Mouse (Mus musculus): ENCODE data around the gene Gpr34. TPM values are rescaled to one million over a fixed set of nuclear protein-coding genes. Genes with fewer than 3 reads are reported as not detected.

Gpr34 gene
- polyA plus RNA-seq, 1 experiment from 2014 or later: 2.4 TPM

GRCm38 (mm10) chrX:13618476-13618875, 13.4 kb upstream of the Gpr34 start:
- no peaks in the 10 kb centered on the region for H3K9me3 ChIP-seq (replicated peaks; ENCODE audit: control insufficient read depth, low read length)
- no peak overlapping the region for H3K4me3 ChIP-seq (replicated peaks; ENCODE audit: low read length)
- H3K4me2 ChIP-seq (ENCODE audit: low read depth, low read length): no peak overlapping the region
- no peaks in the 10 kb centered on the region for H3K36me3 ChIP-seq (ENCODE audit: control insufficient read depth, insufficient read depth, low read length)
- H3K27me3 ChIP-seq (ENCODE audit: control insufficient read depth, insufficient read depth, low read length): peaks cover 5% of the 10 kb centered on the region; the same call in 1 of the 2 replicates
- no peak overlapping the region for H3K9ac ChIP-seq (ENCODE audit: low read length)
- no peak for ATAC-seq (ENCODE audit: insufficient read depth, low FRiP score)
- no peak overlapping the region for H3K27ac ChIP-seq (ENCODE audit: low read length)
- 59% methylated on average over 4 of the region's 4 CpGs for WGBS
- no peaks in the 10 kb centered on the region for H3K4me1 ChIP-seq (ENCODE audit: control insufficient read depth, insufficient read depth, low read length)

GRCm38 (mm10) chrX:13621473-13621872, 10.4 kb upstream of the Gpr34 start:
- no peak overlapping the region for H3K4me3 ChIP-seq (replicated peaks; ENCODE audit: low read length)
- H3K4me1 ChIP-seq (ENCODE audit: control insufficient read depth, insufficient read depth, low read length): no peaks in the 10 kb centered on the region
- H3K27me3 ChIP-seq (ENCODE audit: control insufficient read depth, insufficient read depth, low read length): peaks cover 5% of the 10 kb centered on the region; the same call in 1 of the 2 replicates
- H3K9ac ChIP-seq (ENCODE audit: low read length): no peak overlapping the region
- no peak overlapping the region for H3K4me2 ChIP-seq (ENCODE audit: low read depth, low read length)
- WGBS: 74% methylated on average over 4 of the region's 4 CpGs
- H3K36me3 ChIP-seq (ENCODE audit: control insufficient read depth, insufficient read depth, low read length): no peaks in the 10 kb centered on the region
- H3K27ac ChIP-seq (ENCODE audit: low read length): no peak overlapping the region
- no peak for ATAC-seq (ENCODE audit: insufficient read depth, low FRiP score)
- no peaks in the 10 kb centered on the region for H3K9me3 ChIP-seq (replicated peaks; ENCODE audit: control insufficient read depth, low read length)

GRCm38 (mm10) chrX:13622654-13623053, 9.2 kb upstream of the Gpr34 start:
- Histone ChIP-seq H3K9ac (ENCODE audit: low read length) (no peak overlapping the region), H3K36me3 (ENCODE audit: control insufficient read depth, insufficient read depth, low read length) (no peaks in the 10 kb centered on the region), H3K4me1 (ENCODE audit: control insufficient read depth, insufficient read depth, low read length) (no peaks in the 10 kb centered on the region), H3K27ac (ENCODE audit: low read length) (no peak overlapping the region), H3K27me3 (ENCODE audit: control insufficient read depth, insufficient read depth, low read length) (0 out of 2 replicates have a peak, but pooled peaks cover 5% of the 10 kb centered on the region), H3K4me3 (replicated peaks; ENCODE audit: low read length) (no peak overlapping the region), H3K9me3 (replicated peaks; ENCODE audit: control insufficient read depth, low read length) (no peaks in the 10 kb centered on the region), H3K4me2 (ENCODE audit: low read depth, low read length) (no peak overlapping the region)
- 84% methylated on average over 5 of the region's 5 CpGs for WGBS
- no peak for ATAC-seq (ENCODE audit: insufficient read depth, low FRiP score)

- no peak overlapping the region for H3K9ac ChIP-seq (ENCODE audit: low read length)
- H3K27ac ChIP-seq (ENCODE audit: low read length): no peak overlapping the region
- no peak for ATAC-seq (ENCODE audit: insufficient read depth, low FRiP score)
- no peaks in the 10 kb centered on the region; the same call in 1 of the 2 replicates for H3K27me3 ChIP-seq (ENCODE audit: control insufficient read depth, insufficient read depth, low read length)
- H3K36me3 ChIP-seq (ENCODE audit: control insufficient read depth, insufficient read depth, low read length): no peaks in the 10 kb centered on the region
- H3K4me2 ChIP-seq (ENCODE audit: low read depth, low read length): no peak overlapping the region
- no peak overlapping the region for H3K4me3 ChIP-seq (replicated peaks; ENCODE audit: low read length)
- WGBS: 80% methylated on average over 1 of the region's 1 CpGs
- H3K4me1 ChIP-seq (ENCODE audit: control insufficient read depth, insufficient read depth, low read length): no peaks in the 10 kb centered on the region
- H3K9me3 ChIP-seq (replicated peaks; ENCODE audit: control insufficient read depth, low read length): no peaks in the 10 kb centered on the region
Measured at GRCm38 (mm10) chrX:13636398-13636797, 4.5 kb downstream of the Gpr34 start.

GRCm38 (mm10) chrX:13638894-13639293, 7.0 kb downstream of the Gpr34 start:
- Histone ChIP-seq H3K4me3 (replicated peaks; ENCODE audit: low read length) (no peak overlapping the region), H3K4me2 (ENCODE audit: low read depth, low read length) (no peak overlapping the region), H3K9ac (ENCODE audit: low read length) (no peak overlapping the region), H3K27ac (ENCODE audit: low read length) (no peak overlapping the region), H3K36me3 (ENCODE audit: control insufficient read depth, insufficient read depth, low read length) (no peaks in the 10 kb centered on the region), H3K4me1 (ENCODE audit: control insufficient read depth, insufficient read depth, low read length) (no peaks in the 10 kb centered on the region), H3K27me3 (ENCODE audit: control insufficient read depth, insufficient read depth, low read length) (no peaks in the 10 kb centered on the region; the same call in 1 of the 2 replicates), H3K9me3 (replicated peaks; ENCODE audit: control insufficient read depth, low read length) (no peaks in the 10 kb centered on the region)
- no peak for ATAC-seq (ENCODE audit: insufficient read depth, low FRiP score)
- WGBS: 46% methylated on average over 2 of the region's 2 CpGs

- Histone ChIP-seq H3K9ac (ENCODE audit: low read length) (no peak overlapping the region), H3K27ac (ENCODE audit: low read length) (no peak overlapping the region), H3K4me2 (ENCODE audit: low read depth, low read length) (no peak overlapping the region), H3K9me3 (replicated peaks; ENCODE audit: control insufficient read depth, low read length) (no peaks in the 10 kb centered on the region; the same call in 1 of the 2 replicates), H3K27me3 (ENCODE audit: control insufficient read depth, insufficient read depth, low read length) (no peaks in the 10 kb centered on the region), H3K4me1 (ENCODE audit: control insufficient read depth, insufficient read depth, low read length) (no peaks in the 10 kb centered on the region), H3K36me3 (ENCODE audit: control insufficient read depth, insufficient read depth, low read length) (no peaks in the 10 kb centered on the region), H3K4me3 (replicated peaks; ENCODE audit: low read length) (no peak overlapping the region)
- no peak for ATAC-seq (ENCODE audit: insufficient read depth, low FRiP score)
- WGBS: 80% methylated on average over 2 of the region's 2 CpGs
Measured at GRCm38 (mm10) chrX:13651889-13652288, 20.0 kb downstream of the Gpr34 start.

- H3K4me2 ChIP-seq (ENCODE audit: low read depth, low read length): no peak overlapping the region
- H3K27me3 ChIP-seq (ENCODE audit: control insufficient read depth, insufficient read depth, low read length): no peaks in the 10 kb centered on the region
- no peak overlapping the region for H3K9ac ChIP-seq (ENCODE audit: low read length)
- 88% methylated on average over 1 of the region's 1 CpGs for WGBS
- H3K4me1 ChIP-seq (ENCODE audit: control insufficient read depth, insufficient read depth, low read length): no peaks in the 10 kb centered on the region
- no peak overlapping the region for H3K27ac ChIP-seq (ENCODE audit: low read length)
- ATAC-seq (ENCODE audit: insufficient read depth, low FRiP score): no peak
- H3K36me3 ChIP-seq (ENCODE audit: control insufficient read depth, insufficient read depth, low read length): no peaks in the 10 kb centered on the region
- H3K4me3 ChIP-seq (replicated peaks; ENCODE audit: low read length): no peak overlapping the region
- no peaks in the 10 kb centered on the region; the same call in 1 of the 2 replicates for H3K9me3 ChIP-seq (replicated peaks; ENCODE audit: control insufficient read depth, low read length)
Measured at GRCm38 (mm10) chrX:13652291-13652690, 20.4 kb downstream of the Gpr34 start.

- Histone ChIP-seq H3K4me1 (ENCODE audit: control insufficient read depth, insufficient read depth, low read length) (no peaks in the 10 kb centered on the region), H3K4me3 (replicated peaks; ENCODE audit: low read length) (no peak overlapping the region), H3K27me3 (ENCODE audit: control insufficient read depth, insufficient read depth, low read length) (no peaks in the 10 kb centered on the region; the same call in 1 of the 2 replicates), H3K4me2 (ENCODE audit: low read depth, low read length) (no peak overlapping the region), H3K9ac (ENCODE audit: low read length) (no peak overlapping the region), H3K27ac (ENCODE audit: low read length) (no peak overlapping the region; the same call in 1 of the 2 replicates), H3K9me3 (replicated peaks; ENCODE audit: control insufficient read depth, low read length) (no peaks in the 10 kb centered on the region), H3K36me3 (ENCODE audit: control insufficient read depth, insufficient read depth, low read length) (no peaks in the 10 kb centered on the region)
- WGBS: 73% methylated on average over 3 of the region's 3 CpGs
- ATAC-seq (ENCODE audit: insufficient read depth, low FRiP score): no peak
Measured at GRCm38 (mm10) chrX:13655005-13655421, 23.1 kb downstream of the Gpr34 start.

GRCm38 (mm10) chrX:13655906-13656305, 24.0 kb downstream of the Gpr34 start:
- Histone ChIP-seq H3K4me1 (ENCODE audit: control insufficient read depth, insufficient read depth, low read length) (no peaks in the 10 kb centered on the region), H3K27me3 (ENCODE audit: control insufficient read depth, insufficient read depth, low read length) (no peaks in the 10 kb centered on the region; the same call in 1 of the 2 replicates), H3K36me3 (ENCODE audit: control insufficient read depth, insufficient read depth, low read length) (no peaks in the 10 kb centered on the region), H3K4me2 (ENCODE audit: low read depth, low read length) (no peak overlapping the region), H3K27ac (ENCODE audit: low read length) (no peak overlapping the region), H3K9ac (ENCODE audit: low read length) (no peak overlapping the region), H3K9me3 (replicated peaks; ENCODE audit: control insufficient read depth, low read length) (no peaks in the 10 kb centered on the region), H3K4me3 (replicated peaks; ENCODE audit: low read length) (no peak overlapping the region)
- ATAC-seq (ENCODE audit: insufficient read depth, low FRiP score): no peak
- WGBS: 78% methylated on average over 6 of the region's 6 CpGs
